Mouse (Mus musculus) heart, adult 2 months (tissue): ENCODE measurements around the gene Ackr3. TPM values are rescaled to one million over a fixed set of nuclear protein-coding genes. Genes with fewer than 3 reads are reported as not detected.
A peak's percentile ranks its signal among the peaks of the same experiment; 100 is the strongest.

Experiments used
- DNase-seq, 2 experiments: peaks; one replicate each; pipeline ENCODE4 v3.0.0; 2021
- H3K27ac ChIP-seq: fragments of 200-600 bp; 2 replicates; pipeline ENCODE4 v1.8.1; 2022
- H3K27me3 ChIP-seq: fragments of 200-500 bp; 2 replicates; pipeline ENCODE4 v1.6.1; 2012; ENCODE audit warnings: mild to moderate bottlenecking, low read length, inconsistent platforms, mixed read lengths; ENCODE audit not compliant: control insufficient read depth, insufficient read depth
- H3K36me3 ChIP-seq: fragments of 200-500 bp; 2 replicates; pipeline ENCODE4 v1.6.1; 2012; ENCODE audit warnings: low read length, inconsistent platforms; ENCODE audit not compliant: control insufficient read depth, insufficient read depth
- H3K4me1 ChIP-seq: fragments of 200-500 bp; 2 replicates; pipeline ENCODE4 v1.6.1; 2011; ENCODE audit warnings: low read length; ENCODE audit not compliant: control insufficient read depth, insufficient read depth
- H3K4me3 ChIP-seq: fragments of 200-600 bp; 2 replicates; pipeline ENCODE4 v1.8.1; 2022
- H3K79me2 ChIP-seq: fragments of 200-500 bp; replicated peaks from 2 replicates; pipeline ENCODE4 v1.6.1; 2012; ENCODE audit warnings: mild to moderate bottlenecking, inconsistent platforms, low read length, moderate library complexity, mixed read lengths; ENCODE audit not compliant: control insufficient read depth, insufficient read depth
- H3K9ac ChIP-seq: fragments of 200-500 bp; 2 replicates; pipeline ENCODE4 v1.6.1; 2012; ENCODE audit warnings: low read depth, mild to moderate bottlenecking, control low read depth, inconsistent platforms, low read length, mixed read lengths
- CTCF ChIP-seq: fragments of 200-600 bp; IDR thresholded peaks from 2 replicates; pipeline ENCODE4 v1.8.1; 2022; ENCODE audit warnings: antibody characterized with exemption, mild to moderate bottlenecking, moderate library complexity
- EP300 ChIP-seq: fragments of 200-500 bp; IDR thresholded peaks from 2 replicates; pipeline ENCODE4 v1.6.1; 2011; ENCODE audit warnings: low read depth, low read length, control low read depth; ENCODE audit not compliant: insufficient read depth
- POLR2A ChIP-seq: fragments of 200-500 bp; IDR thresholded peaks from 2 replicates; pipeline ENCODE4 v1.6.1; 2011; ENCODE audit warnings: mild to moderate bottlenecking, low read depth, low read length, control low read depth; ENCODE audit not compliant: insufficient read depth
- WGBS: fragments of 180-500 bp; shearing (Covaris S2); methylation state at CpG from one replicate; pipeline ENCODE4 v1.1.7; 2018; 5-methylcytosine and 5-hydroxymethylcytosine counted together
- intact Hi-C: fragments of 180-260 bp; cut with DNase I; formaldehyde crosslinking; loops from one replicate; pipeline ENCODE4 v1.15.1; 2025
- polyA plus RNA-seq: library from polyadenylated mRNA; depleted of rRNA; stranded (reverse); fragments of >200 nt; gene quantifications from 2 replicates; pipeline ENCODE4 v1.2.3, GENCODE M21; 2012
- total RNA-seq, 2 experiments: library from RNA; stranded (reverse); gene quantifications; 2 replicates each; pipeline ENCODE4 v1.2.3; 2021

Gene Ackr3
- total and polyA plus RNA-seq, 3 experiments, result 56.5 to 186 (median 58.0) TPM

DNA sequence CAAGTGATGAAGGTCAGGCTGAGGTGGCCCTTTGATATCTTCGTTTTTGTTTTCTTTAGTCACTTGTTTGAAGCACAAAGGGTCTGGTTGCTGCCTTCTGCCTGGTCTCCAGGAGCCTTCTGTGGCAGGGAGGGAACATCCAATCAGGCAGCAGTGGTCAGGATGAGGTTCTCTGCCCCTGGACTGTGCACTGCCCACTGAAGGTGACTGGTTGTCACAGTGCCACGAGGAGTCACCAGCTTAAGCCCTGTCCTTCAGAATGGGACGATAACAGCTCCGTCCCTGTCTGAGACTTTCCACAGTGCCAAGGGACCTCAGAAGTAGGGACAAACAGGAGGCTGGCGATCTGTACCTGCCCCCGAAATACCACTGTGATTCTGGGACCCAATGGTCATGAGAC lies 6.6 kb downstream of the Ackr3 start:
- TF ChIP-seq CTCF, result no peak
- TF ChIP-seq EP300, result peak; percentile 48; the same call in 1 of the 2 replicates
- Histone ChIP-seq H3K27ac (peak overlapping the region; percentile 98), H3K4me3 (no peak overlapping the region), H3K9ac (peak overlapping the region; percentile 35; the same call in 1 of the 2 replicates), H3K36me3 (peaks cover 16% of the 10 kb centered on the region), H3K27me3 (no peaks in the 10 kb centered on the region), H3K4me1 (peaks cover 43% of the 10 kb centered on the region), H3K79me2 (peaks cover 2% of the 10 kb centered on the region)
- DNase-seq, result peak in 1 of 2 experiments; percentile 43
- intact Hi-C loops, result no loop called here
- 55% methylated on average over 6 of the region's 6 CpGs for WGBS

DNA sequence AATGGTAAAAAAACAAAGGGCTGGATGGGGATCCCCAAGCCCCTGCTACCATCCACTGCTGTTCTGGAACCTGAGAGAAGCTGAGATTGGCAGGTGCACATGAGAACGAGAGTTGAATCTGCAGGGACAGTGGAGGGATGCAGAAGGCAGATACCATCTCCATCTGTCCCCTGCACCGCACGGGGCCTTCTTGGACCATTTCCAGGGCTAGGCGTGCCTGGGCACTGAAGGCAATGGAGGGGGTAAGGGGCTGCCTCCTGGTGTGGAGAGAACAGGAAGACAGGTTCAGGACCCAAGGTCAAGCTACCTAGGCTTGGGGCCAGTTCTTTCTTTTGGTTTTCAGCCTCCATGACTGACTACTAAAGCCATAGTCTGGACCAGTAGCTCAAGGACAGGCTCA lies 7.0 kb downstream of the Ackr3 start:
- Histone ChIP-seq H3K36me3 (peaks cover 16% of the 10 kb centered on the region), H3K4me3 (no peak overlapping the region), H3K9ac (no peak overlapping the region), H3K27ac (peak overlapping the region; percentile 98), H3K79me2 (peaks cover 2% of the 10 kb centered on the region), H3K4me1 (peaks cover 43% of the 10 kb centered on the region), H3K27me3 (no peaks in the 10 kb centered on the region)
- no peak for DNase-seq
- TF ChIP-seq EP300 (0 out of 2 replicates have a peak, but pooled peaks have one; percentile 0), POLR2A (no peak)
- 41% methylated on average over 4 of the region's 4 CpGs for WGBS
- intact Hi-C loops, result no loop called here

DNA sequence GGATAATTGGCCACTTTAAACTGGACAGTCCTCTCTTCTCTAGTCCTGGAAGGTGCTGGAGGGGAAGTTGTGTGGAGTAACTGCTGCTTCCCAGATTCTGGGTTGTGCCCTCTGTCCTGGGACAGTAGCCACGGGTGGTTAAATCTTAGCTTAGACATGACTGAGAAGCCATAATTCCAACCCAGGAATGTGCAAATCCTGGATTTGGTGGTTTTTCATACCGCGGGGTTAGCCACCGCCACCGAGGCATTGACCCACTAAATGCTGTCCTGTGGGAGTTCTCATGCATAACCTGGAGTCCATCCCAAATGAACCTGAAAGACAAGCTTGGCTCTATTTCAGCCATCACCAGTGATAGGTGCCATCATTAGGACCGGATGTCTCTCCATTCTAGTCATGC lies 8.6 kb downstream of the Ackr3 start:
- Histone ChIP-seq H3K79me2 (peaks cover 2% of the 10 kb centered on the region), H3K9ac (no peak overlapping the region), H3K4me1 (peaks cover 41% of the 10 kb centered on the region), H3K4me3 (no peak overlapping the region), H3K27ac (peak overlapping the region; percentile 29; the same call in 1 of the 2 replicates), H3K36me3 (peaks cover 16% of the 10 kb centered on the region), H3K27me3 (no peaks in the 10 kb centered on the region)
- TF ChIP-seq EP300 (no peak), POLR2A (no peak), CTCF (no peak)
- intact Hi-C loops, result no loop called here
- 81% methylated on average over 6 of the region's 6 CpGs for WGBS
- DNase-seq, result no peak

DNA sequence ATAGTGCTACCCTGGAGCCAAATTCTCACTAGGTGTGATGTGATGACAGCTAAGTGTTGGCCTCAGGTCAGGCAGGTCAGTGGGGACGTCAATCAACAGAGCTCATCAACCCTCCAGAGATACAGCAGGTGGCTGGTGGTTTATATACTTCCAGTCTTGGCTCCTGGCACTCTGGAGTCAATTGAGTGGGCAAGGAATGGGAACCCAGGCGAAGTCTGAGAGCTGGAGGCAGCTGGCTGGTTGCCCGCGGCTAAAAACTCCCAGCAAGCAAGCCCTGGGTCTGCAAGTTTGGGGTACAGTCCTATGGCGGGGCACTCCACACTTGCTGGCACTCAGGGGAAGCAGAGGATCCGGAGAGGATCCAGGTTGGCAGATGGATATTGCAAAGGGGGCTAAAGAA lies 9.1 kb downstream of the Ackr3 start:
- intact Hi-C loops, result no loop called here
- Histone ChIP-seq H3K79me2 (peaks cover 2% of the 10 kb centered on the region), H3K27me3 (no peaks in the 10 kb centered on the region), H3K4me1 (peaks cover 38% of the 10 kb centered on the region), H3K36me3 (peaks cover 16% of the 10 kb centered on the region), H3K9ac (no peak overlapping the region), H3K27ac (peak overlapping the region; percentile 12; the same call in 1 of the 2 replicates), H3K4me3 (no peak overlapping the region)
- DNase-seq, result peak in 1 of 2 experiments; percentile 36
- 63% methylated on average over 6 of the region's 6 CpGs for WGBS
- TF ChIP-seq EP300, result no peak
- no peak for TF ChIP-seq CTCF
- TF ChIP-seq POLR2A, result no peak

DNA sequence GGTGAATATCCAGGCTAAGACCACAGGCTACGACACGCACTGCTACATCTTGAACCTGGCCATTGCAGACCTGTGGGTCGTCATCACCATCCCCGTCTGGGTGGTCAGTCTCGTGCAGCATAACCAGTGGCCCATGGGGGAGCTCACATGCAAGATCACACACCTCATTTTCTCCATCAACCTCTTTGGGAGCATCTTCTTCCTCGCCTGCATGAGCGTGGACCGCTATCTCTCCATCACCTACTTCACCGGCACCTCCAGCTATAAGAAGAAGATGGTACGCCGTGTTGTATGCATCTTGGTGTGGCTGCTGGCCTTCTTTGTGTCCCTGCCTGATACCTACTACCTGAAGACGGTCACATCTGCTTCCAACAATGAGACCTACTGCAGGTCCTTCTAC lies 10.2 kb downstream of the Ackr3 start:
- no peak overlapping the region for H3K4me3 ChIP-seq
- no peak for DNase-seq
- H3K9ac ChIP-seq, result no peak overlapping the region
- H3K27ac ChIP-seq, result no peak overlapping the region
- WGBS, result 95% methylated on average over 12 of the region's 12 CpGs
- H3K79me2 ChIP-seq, result peaks cover 2% of the 10 kb centered on the region
- no peak for TF ChIP-seq POLR2A
- no peak for TF ChIP-seq CTCF
- TF ChIP-seq EP300, result no peak
- H3K4me1 ChIP-seq, result peaks cover 31% of the 10 kb centered on the region
- intact Hi-C loops, result no loop called here
- peaks cover 15% of the 10 kb centered on the region for H3K36me3 ChIP-seq
- no peaks in the 10 kb centered on the region for H3K27me3 ChIP-seq

DNA sequence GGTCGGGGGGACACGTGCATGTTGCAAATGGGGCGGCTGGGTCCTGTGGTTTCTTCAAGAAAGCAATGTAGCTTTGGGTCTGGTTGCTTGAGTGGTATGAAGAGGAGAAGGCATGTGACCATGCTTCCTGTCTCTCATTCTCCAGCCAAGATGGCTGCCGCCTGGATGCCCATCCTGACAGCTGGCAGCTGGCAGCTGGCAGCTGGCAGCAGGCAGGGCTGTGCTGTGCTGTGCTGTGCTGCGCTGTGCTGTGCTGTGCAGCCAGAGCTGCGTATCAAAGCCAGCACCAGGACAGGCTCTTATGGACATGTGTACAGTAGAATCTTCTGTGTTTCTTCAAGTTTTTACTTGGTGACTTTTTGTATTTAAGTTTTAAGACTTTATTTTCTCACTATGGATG lies 11.1 kb downstream of the Ackr3 start:
- Histone ChIP-seq H3K4me1 (peaks cover 24% of the 10 kb centered on the region), H3K27me3 (no peaks in the 10 kb centered on the region), H3K9ac (no peak overlapping the region), H3K79me2 (peaks cover 2% of the 10 kb centered on the region; the same call in 1 of the 2 replicates), H3K4me3 (no peak overlapping the region), H3K36me3 (peaks cover 6% of the 10 kb centered on the region), H3K27ac (no peak overlapping the region)
- intact Hi-C loops, result no loop called here
- no peak for TF ChIP-seq CTCF
- TF ChIP-seq EP300, result no peak
- no peak for TF ChIP-seq POLR2A
- 93% methylated on average over 6 of the region's 6 CpGs for WGBS
- DNase-seq, result no peak
